Mouse (Mus musculus): ENCODE data around the gene Auh.

DNA sequence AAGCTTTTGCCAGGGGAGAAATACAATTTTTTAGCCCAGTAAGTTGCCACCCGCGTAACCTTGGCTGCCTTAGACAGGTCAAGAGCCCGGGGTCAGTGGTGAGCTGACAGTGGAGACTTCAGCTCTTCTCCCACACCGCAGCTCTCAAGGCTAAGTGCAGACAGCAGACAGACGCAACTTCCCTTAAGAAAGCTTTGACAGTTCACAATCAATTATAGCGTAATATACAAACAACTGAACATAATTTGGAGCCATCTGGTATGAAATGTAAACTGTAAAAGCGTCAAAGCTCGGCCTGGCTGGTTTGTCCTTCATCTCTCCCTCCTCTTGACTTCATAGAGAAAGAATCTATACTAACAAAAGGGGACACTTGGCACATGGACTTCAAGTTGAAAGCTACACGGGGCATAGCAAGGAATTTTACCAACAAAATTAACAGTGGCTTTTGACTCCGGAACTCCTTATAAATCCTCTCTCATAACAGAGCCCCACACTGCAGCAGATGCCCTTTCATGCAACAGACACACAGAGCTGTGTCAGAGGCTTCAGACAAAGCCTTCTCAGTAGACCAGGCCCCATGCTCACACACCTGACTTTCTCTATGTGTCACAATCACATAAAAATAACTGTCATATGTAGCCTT lies 85.8 kb downstream of the Auh start:
- no peak for TF ChIP-seq CTCF (IDR thresholded peaks at IDR 0.05; ENCODE audit: insufficient read depth, low read length)
- no peak for TF ChIP-seq POLR2A (IDR thresholded peaks at IDR 0.05; ENCODE audit: borderline replicate concordance, extremely low read depth, low read depth, low read length)

Data from lung, adult 2 months (tissue).